Mouse (Mus musculus): ENCODE results near the gene Gm45623. TPM values are rescaled to one million over a fixed set of nuclear protein-coding genes. Genes with fewer than 3 reads are reported as not detected.

Gm45623 gene
- polyA plus RNA-seq, 1 experiment from 2014 or later, result 0.27 TPM

DNA sequence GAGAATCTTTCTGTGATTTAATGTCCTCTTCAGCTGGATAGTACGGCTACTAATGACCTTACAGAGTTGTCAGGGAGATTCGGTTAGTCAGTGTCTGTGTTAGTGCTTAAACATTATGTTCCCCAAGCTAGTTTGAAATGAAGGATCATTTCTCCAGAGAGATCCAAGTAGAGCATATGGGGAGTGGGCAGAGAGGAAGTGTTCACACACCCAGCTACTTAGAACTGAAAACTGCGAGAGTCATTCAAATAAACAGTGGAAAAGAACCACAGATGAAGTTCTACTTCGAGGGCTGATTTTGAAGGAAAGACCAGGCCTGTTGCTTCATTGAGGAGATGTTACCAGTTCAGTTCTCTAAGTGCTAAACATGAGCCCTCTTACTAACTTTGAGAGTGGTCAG is 27.1 kb downstream of the Gm45623 start:
- Histone ChIP-seq H3K4me1 (replicated peaks) (peaks cover 14% of the 10 kb centered on the region), H3K4me2 (no peak overlapping the region), H3K4me3 (no peak overlapping the region), H3K9ac (no peak overlapping the region), H3K9me3 (replicated peaks) (no peaks in the 10 kb centered on the region), H3K27me3 (replicated peaks) (no peaks in the 10 kb centered on the region), H3K36me3 (peaks cover 71% of the 10 kb centered on the region), H3K27ac (ENCODE audit: poor library complexity, severe bottlenecking) (no peak overlapping the region)
- no peak for ATAC-seq (ENCODE audit: insufficient number of reproducible peaks, low FRiP score)
- WGBS, result 86% methylated on average over 4 of the region's 4 CpGs

DNA sequence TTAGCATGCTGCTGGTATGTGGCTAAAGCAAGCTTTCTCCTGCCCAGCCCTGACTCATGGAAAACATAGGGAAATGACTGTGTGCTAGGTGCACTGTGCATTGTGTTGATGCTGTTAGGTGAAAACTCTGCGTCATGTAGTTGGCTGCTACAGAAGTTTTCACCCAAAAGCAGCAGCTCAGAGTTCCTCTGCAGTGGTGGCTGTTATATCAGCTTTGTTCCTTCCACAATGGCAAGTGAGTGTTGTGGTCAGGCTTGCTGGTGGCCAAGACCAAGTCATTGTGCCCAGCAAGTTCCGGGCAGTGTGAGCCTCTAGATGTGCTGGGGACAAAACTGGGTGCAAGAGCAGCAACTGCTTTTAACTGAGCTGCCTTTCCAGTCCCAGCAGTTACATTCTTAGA is 41.4 kb downstream of the Gm45623 start:
- no peak overlapping the region for H3K4me2 ChIP-seq
- H3K27me3 ChIP-seq (replicated peaks), result no peaks in the 10 kb centered on the region
- peaks cover 14% of the 10 kb centered on the region for H3K36me3 ChIP-seq
- H3K4me1 ChIP-seq (replicated peaks), result peaks cover 29% of the 10 kb centered on the region
- ATAC-seq (ENCODE audit: insufficient number of reproducible peaks, low FRiP score), result no peak
- 96% methylated on average over 2 of the region's 2 CpGs for WGBS
- no peak overlapping the region for H3K4me3 ChIP-seq
- no peak overlapping the region for H3K9ac ChIP-seq
- no peak overlapping the region for H3K27ac ChIP-seq (ENCODE audit: poor library complexity, severe bottlenecking)
- H3K9me3 ChIP-seq (replicated peaks), result no peaks in the 10 kb centered on the region

DNA sequence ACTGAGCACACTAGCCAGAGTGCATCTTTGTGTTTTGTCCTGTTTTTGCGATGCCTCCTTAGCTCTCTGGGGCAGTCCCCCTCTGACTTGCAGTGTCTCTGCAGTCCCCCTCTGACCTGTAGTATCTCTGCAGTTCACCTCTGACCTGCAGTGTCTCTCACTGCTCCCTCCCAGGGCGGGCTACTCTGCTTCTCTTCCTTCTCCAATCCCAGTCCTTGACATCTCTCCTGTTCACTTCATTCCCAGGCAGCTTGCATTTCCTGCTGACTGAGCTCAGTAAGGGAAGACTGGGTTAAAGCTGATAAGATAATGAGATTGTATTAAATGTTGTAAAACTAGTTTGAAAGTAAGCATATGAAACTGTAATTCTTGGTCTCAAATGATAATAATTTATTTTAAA is 43.0 kb downstream of the Gm45623 start:
- Histone ChIP-seq H3K4me1 (replicated peaks) (peaks cover 38% of the 10 kb centered on the region), H3K4me3 (no peak overlapping the region), H3K9me3 (replicated peaks) (no peaks in the 10 kb centered on the region), H3K27me3 (replicated peaks) (no peaks in the 10 kb centered on the region), H3K9ac (no peak overlapping the region), H3K27ac (ENCODE audit: poor library complexity, severe bottlenecking) (peak overlapping the region; percentile 62; the same call in 1 of the 2 replicates), H3K4me2 (no peak overlapping the region), H3K36me3 (peaks cover 17% of the 10 kb centered on the region)
- 0 out of 2 replicates have a peak, but pooled peaks have one; percentile 9 for ATAC-seq (ENCODE audit: insufficient number of reproducible peaks, low FRiP score)
- 25% methylated on average over 2 of the region's 2 CpGs for WGBS

DNA sequence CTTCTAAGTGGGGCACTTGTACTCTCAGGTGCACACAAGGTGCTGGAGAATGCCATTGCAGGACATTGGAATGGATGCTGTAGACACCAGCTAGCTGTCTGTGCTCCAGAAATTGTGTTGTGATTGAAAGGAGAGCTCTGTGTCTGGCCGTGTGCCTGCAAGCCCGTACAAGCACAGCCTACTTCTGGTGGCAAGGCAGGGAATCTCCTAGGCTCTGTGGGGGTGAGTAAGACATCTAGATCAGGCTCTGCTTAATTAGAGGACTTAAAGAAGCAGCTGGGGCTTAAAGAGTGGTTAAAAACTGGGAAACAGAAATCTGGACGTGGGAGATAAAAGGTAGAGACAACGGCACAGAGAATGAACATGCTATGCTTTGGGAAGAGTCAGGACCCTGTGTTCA is 46.0 kb downstream of the Gm45623 start:
- 63% methylated on average over 4 of the region's 4 CpGs for WGBS
- ATAC-seq (ENCODE audit: insufficient number of reproducible peaks, low FRiP score), result no peak
- peaks cover 54% of the 10 kb centered on the region for H3K4me1 ChIP-seq (replicated peaks)
- no peak overlapping the region for H3K4me2 ChIP-seq
- 0 out of 2 replicates have a peak overlapping the region, but pooled peaks have one; percentile 8 for H3K27ac ChIP-seq (ENCODE audit: poor library complexity, severe bottlenecking)
- H3K9me3 ChIP-seq (replicated peaks), result no peaks in the 10 kb centered on the region
- H3K9ac ChIP-seq, result no peak overlapping the region
- peaks cover 16% of the 10 kb centered on the region for H3K36me3 ChIP-seq
- H3K27me3 ChIP-seq (replicated peaks), result no peaks in the 10 kb centered on the region
- no peak overlapping the region for H3K4me3 ChIP-seq

DNA sequence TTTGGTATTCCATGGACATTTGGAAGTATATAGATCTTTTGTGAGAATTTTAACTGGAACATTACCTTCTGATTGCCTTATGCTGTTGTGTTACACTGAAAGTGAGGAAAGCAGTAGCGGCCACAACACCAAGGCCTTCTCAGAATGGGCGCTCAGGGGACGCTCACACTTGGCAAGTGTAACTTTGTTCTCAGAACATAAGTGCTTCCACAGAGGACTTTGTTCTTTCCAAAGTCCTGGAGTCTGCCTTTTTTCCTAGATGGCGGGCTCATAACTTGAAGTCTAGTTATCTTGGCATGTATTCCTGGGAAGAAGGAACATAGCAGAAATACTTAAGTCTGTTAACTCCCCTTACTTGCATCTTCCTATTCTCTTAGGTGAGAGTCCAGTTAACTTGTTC is 46.5 kb downstream of the Gm45623 start:
- Histone ChIP-seq H3K4me2 (no peak overlapping the region), H3K9ac (no peak overlapping the region), H3K27ac (ENCODE audit: poor library complexity, severe bottlenecking) (no peak overlapping the region), H3K4me1 (replicated peaks) (peaks cover 59% of the 10 kb centered on the region), H3K36me3 (peaks cover 11% of the 10 kb centered on the region), H3K9me3 (replicated peaks) (no peaks in the 10 kb centered on the region), H3K4me3 (no peak overlapping the region), H3K27me3 (replicated peaks) (no peaks in the 10 kb centered on the region)
- WGBS, result 82% methylated on average over 4 of the region's 4 CpGs
- no peak for ATAC-seq (ENCODE audit: insufficient number of reproducible peaks, low FRiP score)

DNA sequence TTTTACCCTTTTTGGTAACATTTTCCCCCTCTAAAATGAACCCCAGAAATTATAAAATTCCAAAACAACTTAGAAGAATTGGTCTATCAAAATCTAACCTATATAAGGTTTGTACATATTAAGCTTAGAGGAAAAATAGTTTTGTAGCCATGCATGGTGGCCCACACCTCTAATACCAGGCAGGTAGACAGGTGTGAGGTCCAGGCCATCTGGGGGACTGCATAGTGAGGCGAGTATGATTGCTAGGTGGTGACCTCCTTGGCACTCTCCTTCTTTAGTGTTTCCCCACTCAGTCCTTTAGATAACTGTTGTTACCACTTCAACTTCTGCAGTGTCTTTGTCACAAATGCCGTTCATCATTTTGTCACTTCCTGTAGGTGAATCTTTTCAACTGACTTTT is 49.0 kb downstream of the Gm45623 start:
- peak overlapping the region; percentile 75 for H3K4me3 ChIP-seq
- H3K36me3 ChIP-seq, result peaks cover 8% of the 10 kb centered on the region
- no peaks in the 10 kb centered on the region for H3K27me3 ChIP-seq (replicated peaks)
- H3K4me2 ChIP-seq, result peak overlapping the region; percentile 75
- no peak for ATAC-seq (ENCODE audit: insufficient number of reproducible peaks, low FRiP score)
- peaks cover 56% of the 10 kb centered on the region for H3K4me1 ChIP-seq (replicated peaks)
- 45% methylated on average over 2 of the region's 2 CpGs for WGBS
- H3K27ac ChIP-seq (ENCODE audit: poor library complexity, severe bottlenecking), result peak overlapping the region; percentile 99; the same call in 1 of the 2 replicates
- peaks cover 3% of the 10 kb centered on the region; the same call in 1 of the 2 replicates for H3K9me3 ChIP-seq (replicated peaks)
- H3K9ac ChIP-seq, result peak overlapping the region; percentile 96

DNA sequence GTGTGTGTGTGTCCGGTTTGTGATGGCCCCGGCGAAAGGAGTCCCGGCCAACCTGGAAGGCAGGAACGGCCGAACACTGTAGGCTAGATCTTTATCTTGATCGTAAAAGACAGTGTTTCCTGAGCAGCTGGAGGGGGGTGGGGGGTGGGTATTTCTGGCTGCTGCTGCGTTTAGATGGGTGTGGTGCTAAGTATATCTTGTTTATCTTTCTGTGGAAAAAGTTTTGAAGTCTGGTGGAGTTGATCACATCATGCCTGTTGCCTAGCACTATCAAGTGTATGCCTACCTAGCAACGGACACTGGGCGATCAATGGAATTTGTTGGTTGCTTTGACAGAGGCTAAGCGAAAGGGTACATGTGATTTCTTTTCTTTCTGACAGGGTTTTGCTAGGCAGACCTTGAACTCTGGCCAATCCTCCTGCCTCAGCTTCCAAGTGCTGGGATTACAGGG is 49.7 kb downstream of the Gm45623 start:
- peak overlapping the region; percentile 99 for H3K27ac ChIP-seq (ENCODE audit: poor library complexity, severe bottlenecking)
- H3K27me3 ChIP-seq (replicated peaks), result no peaks in the 10 kb centered on the region
- peaks cover 5% of the 10 kb centered on the region; the same call in 1 of the 2 replicates for H3K9me3 ChIP-seq (replicated peaks)
- under 1% methylated on average over 11 of the region's 11 CpGs for WGBS
- ATAC-seq (ENCODE audit: insufficient number of reproducible peaks, low FRiP score), result no peak; the same call in 1 of the 2 replicates
- H3K9ac ChIP-seq, result peak overlapping the region; percentile 96
- H3K4me3 ChIP-seq, result peak overlapping the region; percentile 75
- 0 out of 2 replicates have a peak, but pooled peaks cover 3% of the 10 kb centered on the region for H3K36me3 ChIP-seq
- peaks cover 50% of the 10 kb centered on the region for H3K4me1 ChIP-seq (replicated peaks)
- peak overlapping the region; percentile 75 for H3K4me2 ChIP-seq

DNA sequence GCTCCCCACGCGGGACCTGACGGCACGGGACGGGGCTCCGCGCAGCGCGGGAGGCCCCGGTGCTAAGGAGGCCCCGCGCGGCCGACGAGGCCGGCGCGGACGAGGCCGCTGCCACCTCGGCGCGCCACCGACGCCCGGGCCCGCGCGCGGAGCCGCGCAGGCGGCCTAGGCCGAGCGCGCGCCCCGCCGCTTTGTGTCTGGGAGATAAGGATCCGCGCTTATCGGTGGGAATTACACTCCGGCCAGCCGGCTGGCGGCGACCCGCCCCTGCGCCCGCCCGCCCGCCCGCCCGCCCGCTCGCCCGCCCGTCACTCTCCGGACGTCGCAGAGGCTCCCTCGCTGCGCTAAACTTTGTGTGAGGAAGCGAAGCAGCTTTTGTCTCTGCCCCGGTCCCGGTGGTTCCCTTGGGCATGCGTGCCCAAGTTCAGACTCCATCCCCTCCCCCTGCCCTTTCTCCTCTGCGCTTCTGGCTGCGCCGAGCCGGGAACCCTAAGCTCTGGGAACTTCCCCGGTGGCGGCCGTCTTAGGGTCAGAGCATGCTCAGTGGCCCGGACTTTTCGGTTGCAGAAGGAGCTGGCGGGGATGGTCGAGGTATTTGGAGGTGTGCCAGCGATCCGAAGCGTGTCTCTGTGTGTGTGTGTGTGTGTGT is 50.3 kb downstream of the Gm45623 start:
- H3K9me3 ChIP-seq (replicated peaks), result peaks cover 5% of the 10 kb centered on the region; the same call in 1 of the 2 replicates
- peak overlapping the region; percentile 75 for H3K4me2 ChIP-seq
- under 1% methylated on average over 76 of the region's 80 CpGs for WGBS
- peak overlapping the region; percentile 99 for H3K27ac ChIP-seq (ENCODE audit: poor library complexity, severe bottlenecking)
- peak; percentile 81 for ATAC-seq (ENCODE audit: insufficient number of reproducible peaks, low FRiP score)
- 0 out of 2 replicates have a peak, but pooled peaks cover 3% of the 10 kb centered on the region for H3K36me3 ChIP-seq
- H3K4me1 ChIP-seq (replicated peaks), result peaks cover 47% of the 10 kb centered on the region
- peak overlapping the region; percentile 96 for H3K9ac ChIP-seq
- H3K4me3 ChIP-seq, result peak overlapping the region; percentile 75
- no peaks in the 10 kb centered on the region for H3K27me3 ChIP-seq (replicated peaks)

DNA sequence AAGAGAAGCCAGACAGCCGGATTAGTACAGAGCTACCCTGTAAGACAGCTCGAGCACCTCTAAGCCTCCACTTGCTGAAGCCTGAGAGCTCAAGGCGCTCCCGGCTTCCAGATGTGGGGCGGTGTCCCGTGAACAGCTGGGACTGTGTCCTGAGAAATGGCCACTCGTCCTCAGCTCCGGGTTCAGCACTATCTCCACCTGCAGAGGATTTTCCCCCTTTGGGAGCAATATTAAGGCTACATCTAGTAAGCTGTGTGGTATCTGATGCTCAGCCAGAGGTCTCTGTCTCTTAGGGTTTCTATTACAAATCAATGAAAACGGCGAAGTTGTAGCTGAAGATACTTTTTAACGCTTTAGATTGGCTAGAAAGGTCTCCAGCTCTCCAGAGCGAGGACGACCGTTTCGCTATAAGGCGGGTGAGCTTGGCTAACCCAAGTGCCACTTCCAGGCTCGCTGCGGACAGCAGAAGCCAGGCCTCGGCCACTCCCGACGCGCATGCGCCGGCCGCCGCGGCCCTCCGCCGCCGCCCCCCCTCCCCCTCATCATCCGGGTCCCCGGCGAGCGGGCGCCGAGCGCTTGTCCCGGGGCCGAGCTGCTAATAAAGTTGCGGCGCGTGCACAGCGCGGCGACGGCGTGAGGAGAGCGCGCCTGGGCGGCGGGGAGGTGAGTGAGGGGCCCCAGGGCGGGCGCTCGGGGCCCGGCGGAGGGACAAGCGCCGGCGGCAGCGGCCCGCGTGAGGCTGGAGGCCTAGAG is 51.0 kb downstream of the Gm45623 start, which contains the start of gene Smad5:
Smad5 (plus strand) TSS at position 542 of the 753 bp plus-strand sequence.
- ATAC-seq (ENCODE audit: insufficient number of reproducible peaks, low FRiP score), result peak; percentile 89
- peak within 1 kb of the TSS; percentile 96 for H3K9ac ChIP-seq
- H3K4me3 ChIP-seq, result peak within 1 kb of the TSS; percentile 75
- H3K9me3 ChIP-seq (replicated peaks), result peaks cover 5% of the 10 kb centered on the region; the same call in 1 of the 2 replicates
- H3K4me2 ChIP-seq, result peak within 1 kb of the TSS; percentile 75
- peak within 1 kb of the TSS; percentile 99 for H3K27ac ChIP-seq (ENCODE audit: poor library complexity, severe bottlenecking)
- 3% methylated on average over 62 of the region's 62 CpGs for WGBS
- peaks cover 50% of the 10 kb centered on the region for H3K4me1 ChIP-seq (replicated peaks)
- 0 out of 2 replicates have a peak, but pooled peaks cover 3% of the 10 kb centered on the region for H3K36me3 ChIP-seq
- no peaks in the 10 kb centered on the region for H3K27me3 ChIP-seq (replicated peaks)
